Mouse (Mus musculus) testis, adult 2 months (tissue): ENCODE data around the gene Rsu1.

Source experiments
- CTCF ChIP-seq: fragments of 200-500 bp; IDR thresholded peaks from 2 replicates; pipeline ENCODE4 v1.5.1; 2012; ENCODE audit warnings: low read depth, mild to moderate bottlenecking, inconsistent platforms, low read length, moderate library complexity; ENCODE audit not compliant: control insufficient read depth, insufficient read depth, insufficient replicate concordance
- POLR2A ChIP-seq: fragments of 200-500 bp; IDR thresholded peaks from 2 replicates; pipeline ENCODE4 v1.6.1; 2012; ENCODE audit warnings: low read depth, mild to moderate bottlenecking, inconsistent platforms, low read length, moderate library complexity; ENCODE audit not compliant: control insufficient read depth

GRCm38 (mm10) chr2:13134890-13135289 is 136.3 kb downstream of the Rsu1 start:
- TF ChIP-seq CTCF = no peak
- TF ChIP-seq POLR2A = no peak
